Mouse (Mus musculus) MEL (cell line): Measurements from ENCODE around the gene Tmod1. TPM values are rescaled to one million over a fixed set of nuclear protein-coding genes. Genes with fewer than 3 reads are reported as not detected.

Experiments used
- DNase-seq: peaks from one replicate; pipeline ENCODE4 v3.0.0; 2011; ENCODE audit warnings: low read depth, low spot score
- H3K27ac ChIP-seq: 2 replicates; pipeline ENCODE4 v1.5.1; 2012; ENCODE audit warnings: low read depth, mild to moderate bottlenecking, control low read depth, low read length, moderate library complexity; ENCODE audit not compliant: control insufficient read depth
- H3K27me3 ChIP-seq, 2 experiments: fragments of 150-350 bp in 1 of 2; sonication (generic) in 1 of 2; 2 replicates each; pipeline ENCODE4 v1.6.1; 2012; ENCODE audit warnings: low read length in 2 of 2, mild to moderate bottlenecking in 2 of 2, improper control_type of control experiment in 1 of 2, moderate library complexity in 1 of 2; ENCODE audit not compliant: insufficient read depth in 2 of 2, control insufficient read depth in 1 of 2
- H3K36me3 ChIP-seq, 2 experiments: 2 replicates each; pipeline ENCODE4 v1.6.1; 2012 to 2014; ENCODE audit warnings: low read length in 2 of 2, improper control_type of control experiment in 1 of 2, inconsistent platforms in 1 of 2, mild to moderate bottlenecking in 1 of 2; ENCODE audit not compliant: insufficient read depth in 2 of 2, control insufficient read depth in 1 of 2
- H3K4me1 ChIP-seq, 2 experiments: fragments of 150-350 bp in 1 of 2; sonication (generic) in 1 of 2; 2 replicates each; pipeline ENCODE4 v1.6.1; 2012; ENCODE audit warnings: low read length in 2 of 2, improper control_type of control experiment in 1 of 2, mild to moderate bottlenecking in 1 of 2; ENCODE audit not compliant: insufficient read depth in 2 of 2, control insufficient read depth in 1 of 2
- H3K4me3 ChIP-seq, 2 experiments: fragments of 150-350 bp in 1 of 2; sonication (generic) in 1 of 2; 2 replicates each; pipeline ENCODE4 v1.5.1; 2012; ENCODE audit warnings: low read depth in 2 of 2, low read length in 2 of 2, mild to moderate bottlenecking in 2 of 2, moderate library complexity in 2 of 2, control low read depth in 1 of 2, improper control_type of control experiment in 1 of 2; ENCODE audit not compliant: control insufficient read depth in 1 of 2, insufficient read depth in 1 of 2
- H3K79me2 ChIP-seq: 2 replicates; pipeline ENCODE4 v1.6.1; 2012; ENCODE audit warnings: mild to moderate bottlenecking, low read length, moderate library complexity; ENCODE audit not compliant: control insufficient read depth, poor library complexity, insufficient read depth
- H3K9ac ChIP-seq: 2 replicates; pipeline ENCODE4 v1.6.1; 2012; ENCODE audit warnings: low read depth, mild to moderate bottlenecking, control low read depth, low read length, moderate library complexity; ENCODE audit not compliant: control insufficient read depth, poor library complexity, severe bottlenecking
- H3K9me3 ChIP-seq: fragments of 150-350 bp; sonication (generic); replicated peaks from 2 replicates; pipeline ENCODE4 v1.6.1; 2012; ENCODE audit warnings: mild to moderate bottlenecking, low read length, improper control_type of control experiment, moderate library complexity; ENCODE audit not compliant: insufficient read depth
- CHD1 ChIP-seq: IDR thresholded peaks from 2 replicates; pipeline ENCODE4 v1.6.1; 2012; ENCODE audit warnings: low read depth, mild to moderate bottlenecking, inconsistent platforms, low read length, improper control_type of control experiment
- CHD2 ChIP-seq: IDR thresholded peaks from 2 replicates; pipeline ENCODE4 v1.6.1; 2011; ENCODE audit warnings: low read length, improper control_type of control experiment
- CTCF ChIP-seq, 3 experiments: IDR thresholded peaks in 2 of 3; conservative IDR thresholded peaks in 1 of 3; 2 replicates each; pipeline ENCODE4 v1.5.1; 2011 to 2012; ENCODE audit warnings: low read length in 3 of 3, low read depth in 2 of 3, mild to moderate bottlenecking in 2 of 3, improper control_type of control experiment in 1 of 3, inconsistent platforms in 1 of 3, mixed read lengths in 1 of 3, moderate library complexity in 1 of 3; ENCODE audit not compliant: control insufficient read depth in 1 of 3, insufficient read depth in 1 of 3, poor library complexity in 1 of 3, severe bottlenecking in 1 of 3
- EP300 ChIP-seq, 2 experiments: IDR thresholded peaks; 2 replicates each; pipeline ENCODE4 v1.6.1; 2011; ENCODE audit warnings: improper control_type of control experiment in 2 of 2, low read length in 2 of 2, low read depth in 1 of 2, mild to moderate bottlenecking in 1 of 2
- ETS1 ChIP-seq: IDR thresholded peaks from 2 replicates; pipeline ENCODE4 v1.6.1; 2012; ENCODE audit warnings: low read depth, mild to moderate bottlenecking, inconsistent platforms, low read length, improper control_type of control experiment, moderate library complexity
- GABPA ChIP-seq: IDR thresholded peaks from 2 replicates; pipeline ENCODE4 v1.6.1; 2012; ENCODE audit warnings: low read depth, mild to moderate bottlenecking, inconsistent platforms, low read length, improper control_type of control experiment, moderate library complexity
- GATA1 ChIP-seq: IDR thresholded peaks from 2 replicates; pipeline ENCODE4 v1.6.1; 2011; ENCODE audit warnings: low read depth, low read length, improper control_type of control experiment
- HCFC1 ChIP-seq: IDR thresholded peaks from 2 replicates; pipeline ENCODE4 v1.6.1; 2012; ENCODE audit warnings: low read depth, mild to moderate bottlenecking, inconsistent platforms, low read length, improper control_type of control experiment, moderate library complexity
- KAT2A ChIP-seq: conservative IDR thresholded peaks from 2 replicates; pipeline ENCODE4 v1.6.1; 2012; ENCODE audit warnings: low read depth, low read length, improper control_type of control experiment, inconsistent platforms
- MAFK ChIP-seq: IDR thresholded peaks from 2 replicates; pipeline ENCODE4 v1.6.1; 2011; ENCODE audit warnings: low read depth, mild to moderate bottlenecking, low read length, improper control_type of control experiment, borderline replicate concordance
- MAX ChIP-seq: IDR thresholded peaks from 2 replicates; pipeline ENCODE4 v1.6.1; 2011; ENCODE audit warnings: low read length, improper control_type of control experiment
- MAZ ChIP-seq: IDR thresholded peaks from 2 replicates; pipeline ENCODE4 v1.6.1; 2012; ENCODE audit warnings: low read depth, mild to moderate bottlenecking, inconsistent platforms, low read length, improper control_type of control experiment
- MYB ChIP-seq: IDR thresholded peaks from 2 replicates; pipeline ENCODE4 v1.6.1; 2011; ENCODE audit warnings: mild to moderate bottlenecking, low read depth, low read length, improper control_type of control experiment
- NRF1 ChIP-seq: IDR thresholded peaks from 2 replicates; pipeline ENCODE4 v1.6.1; 2014; ENCODE audit warnings: low read depth, mild to moderate bottlenecking, inconsistent platforms, low read length, improper control_type of control experiment, moderate library complexity; ENCODE audit not compliant: poor library complexity, insufficient read depth, severe bottlenecking
- POLR2A ChIP-seq, 2 experiments: IDR thresholded peaks; 2 replicates each; pipeline ENCODE4 v1.6.1; 2011 to 2012; ENCODE audit warnings: low read length in 2 of 2, mild to moderate bottlenecking in 2 of 2, control low read depth in 1 of 2, improper control_type of control experiment in 1 of 2, low read depth in 1 of 2, moderate library complexity in 1 of 2; ENCODE audit not compliant: control insufficient read depth in 1 of 2, insufficient read depth in 1 of 2, poor library complexity in 1 of 2
- POLR2AphosphoS2 ChIP-seq: IDR thresholded peaks from 2 replicates; pipeline ENCODE4 v1.6.1; 2011; ENCODE audit warnings: low read length, improper control_type of control experiment
- POLR2AphosphoS5 ChIP-seq: IDR thresholded peaks from 2 replicates; pipeline ENCODE4 v1.6.1; 2012; ENCODE audit warnings: low read depth, borderline replicate concordance, mild to moderate bottlenecking, inconsistent platforms, low read length, moderate library complexity, mixed read lengths
- RAD21 ChIP-seq: IDR thresholded peaks from 2 replicates; pipeline ENCODE4 v1.6.1; 2011; ENCODE audit warnings: mild to moderate bottlenecking, low read depth, low read length, improper control_type of control experiment
- SMC3 ChIP-seq: IDR thresholded peaks from 2 replicates; pipeline ENCODE4 v1.6.1; 2011; ENCODE audit warnings: low read depth, low read length, improper control_type of control experiment
- TBP ChIP-seq: IDR thresholded peaks from 2 replicates; pipeline ENCODE4 v1.8.0; 2011; ENCODE audit warnings: low read depth, low read length, improper control_type of control experiment
- TCF12 ChIP-seq: IDR thresholded peaks from 2 replicates; pipeline ENCODE4 v1.6.1; 2014; ENCODE audit warnings: low read depth, mild to moderate bottlenecking, inconsistent platforms, low read length, improper control_type of control experiment, moderate library complexity
- UBTF ChIP-seq: IDR thresholded peaks from 2 replicates; pipeline ENCODE4 v1.6.1; 2012; ENCODE audit warnings: low read depth, mild to moderate bottlenecking, inconsistent platforms, low read length, improper control_type of control experiment, moderate library complexity, borderline replicate concordance; ENCODE audit not compliant: insufficient read depth
- USF1 ChIP-seq: IDR thresholded peaks from 2 replicates; pipeline ENCODE4 v1.6.1; 2014; ENCODE audit warnings: low read depth, mild to moderate bottlenecking, inconsistent platforms, low read length, improper control_type of control experiment, moderate library complexity
- USF2 ChIP-seq, 2 experiments: IDR thresholded peaks; 2 replicates each; pipeline ENCODE4 v1.6.1; 2011 to 2012; ENCODE audit warnings: improper control_type of control experiment in 2 of 2, low read length in 2 of 2, borderline replicate concordance in 1 of 2, inconsistent platforms in 1 of 2, low read depth in 1 of 2, mild to moderate bottlenecking in 1 of 2; ENCODE audit not compliant: insufficient read depth in 1 of 2
- ZKSCAN1 ChIP-seq: IDR thresholded peaks from 2 replicates; pipeline ENCODE4 v1.6.1; 2012; ENCODE audit warnings: low read depth, mild to moderate bottlenecking, inconsistent platforms, low read length, improper control_type of control experiment, moderate library complexity
- ZNF384 ChIP-seq: IDR thresholded peaks from 2 replicates; pipeline ENCODE4 v1.6.1; 2012; ENCODE audit warnings: low read depth, mild to moderate bottlenecking, inconsistent platforms, low read length, improper control_type of control experiment
- polyA plus RNA-seq, 2 experiments: library from polyadenylated mRNA; stranded (reverse) in 1 of 2; unstranded in 1 of 2; fragments of >175 nt in 1 of 2; fragments of >200 nt in 1 of 2; gene quantifications; 2 replicates each; pipeline versions ENCODE4 v1.2.1 to v1.2.4; 2012; ENCODE audit warnings: low replicate concordance in 2 of 2, low read depth in 1 of 2; ENCODE audit not compliant: insufficient read length in 2 of 2, insufficient read depth in 1 of 2, missing spikeins in 1 of 2
- total RNA-seq: library from RNA; depleted of rRNA; stranded (reverse); fragments of 300-350 nt; gene quantifications from 2 replicates; pipeline ENCODE4 v1.2.3, GENCODE M21; 2012

Tmod1 gene
- total and polyA plus RNA-seq, 3 experiments: 2.3 to 8.1 TPM; not detected in 1

DNA sequence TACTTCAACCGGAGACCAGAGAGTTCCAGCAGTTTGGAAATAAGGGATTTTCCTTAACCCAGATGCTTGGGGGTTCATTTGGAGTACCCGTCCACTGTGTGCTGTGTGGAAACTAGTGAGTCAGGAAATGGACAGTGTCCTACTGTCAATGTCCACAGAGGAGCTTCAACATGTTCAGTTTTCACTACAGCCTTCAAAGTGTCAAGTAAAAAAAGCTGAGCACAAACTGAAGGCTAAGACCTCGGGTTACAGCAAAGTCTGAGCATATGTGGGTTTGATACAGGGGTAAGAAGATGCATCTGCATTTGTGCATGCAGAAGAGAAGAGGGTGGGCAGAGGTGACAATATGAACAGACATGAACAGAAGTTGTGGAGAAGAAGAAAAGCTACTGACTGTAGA, 82.0 kb downstream of the Tmod1 start:
- no peaks in the 10 kb centered on the region for H3K9me3 ChIP-seq
- no peaks in the 10 kb centered on the region for H3K27me3 ChIP-seq
- DNase-seq: no peak
- peaks cover 0 to 23% of the 10 kb centered on the region in 2 experiments; a peak in 2 of 4 replicates for H3K36me3 ChIP-seq
- H3K4me3 ChIP-seq: no peak overlapping the region
- no peak overlapping the region for H3K9ac ChIP-seq
- no peak for TF ChIP-seq UBTF
- TF ChIP-seq USF2 (IDR thresholded peaks at IDR 0.05; ENCODE audit: borderline replicate concordance in 1 of 2, insufficient read depth in 1 of 2, low read depth in 1 of 2, low read length in 2 of 2): no peak
- TF ChIP-seq CTCF (IDR thresholded peaks at IDR 0.05 in 2 of 3, conservative IDR thresholded peaks at IDR 0.05 in 1 of 3; ENCODE audit: control insufficient read depth in 1 of 3, insufficient read depth in 1 of 3, low read depth in 2 of 3, low read length in 3 of 3, poor library complexity in 1 of 3, severe bottlenecking in 1 of 3): no peak
- TF ChIP-seq USF1: no peak
- no peak for TF ChIP-seq MAX
- TF ChIP-seq ETS1: no peak
- TF ChIP-seq CHD1: no peak
- no peak for TF ChIP-seq NRF1
- no peak for TF ChIP-seq GATA1
- TF ChIP-seq TCF12: no peak
- no peak for TF ChIP-seq EP300 (IDR thresholded peaks at IDR 0.05; ENCODE audit: low read depth in 1 of 2, low read length in 2 of 2)
- no peak for TF ChIP-seq POLR2AphosphoS5
- TF ChIP-seq POLR2A (IDR thresholded peaks at IDR 0.05; ENCODE audit: control insufficient read depth in 1 of 2, insufficient read depth in 1 of 2, low read depth in 1 of 2, low read length in 2 of 2, poor library complexity in 1 of 2): no peak
- no peak for TF ChIP-seq RAD21
- no peak for TF ChIP-seq CHD2
- TF ChIP-seq MAFK: no peak
- TF ChIP-seq POLR2AphosphoS2: no peak
- TF ChIP-seq SMC3: no peak
- no peaks in the 10 kb centered on the region for H3K79me2 ChIP-seq
- no peaks in the 10 kb centered on the region for H3K4me1 ChIP-seq
- no peak overlapping the region for H3K27ac ChIP-seq

- H3K36me3 ChIP-seq: peaks cover 0 to 21% of the 10 kb centered on the region in 2 experiments; a peak in 2 of 4 replicates
- no peak for DNase-seq
- no peaks in the 10 kb centered on the region for H3K9me3 ChIP-seq
- TF ChIP-seq USF2 (IDR thresholded peaks at IDR 0.05; ENCODE audit: borderline replicate concordance in 1 of 2, insufficient read depth in 1 of 2, low read depth in 1 of 2, low read length in 2 of 2) (no peak), GABPA (no peak), UBTF (no peak), ZNF384 (no peak), KAT2A (no peak), MYB (no peak), TCF12 (no peak), HCFC1 (no peak), ZKSCAN1 (no peak), TBP (no peak), CTCF (IDR thresholded peaks at IDR 0.05 in 2 of 3, conservative IDR thresholded peaks at IDR 0.05 in 1 of 3; ENCODE audit: control insufficient read depth in 1 of 3, insufficient read depth in 1 of 3, low read depth in 2 of 3, low read length in 3 of 3, poor library complexity in 1 of 3, severe bottlenecking in 1 of 3) (no peak), NRF1 (no peak), USF1 (no peak), MAZ (no peak), MAFK (no peak)
- no peaks in the 10 kb centered on the region for H3K79me2 ChIP-seq
- no peak overlapping the region for H3K4me3 ChIP-seq
- no peak overlapping the region for H3K9ac ChIP-seq
- H3K27ac ChIP-seq: no peak overlapping the region
- no peaks in the 10 kb centered on the region for H3K27me3 ChIP-seq
- H3K4me1 ChIP-seq: no peaks in the 10 kb centered on the region
Measured at GRCm38 (mm10) chr4:46123358-46123757, 84.6 kb downstream of the Tmod1 start.
